Mouse (Mus musculus) forebrain, embryonic 14.5 days (tissue): ENCODE measurements around the gene Blmh. TPM values are rescaled to one million over a fixed set of nuclear protein-coding genes. Genes with fewer than 3 reads are reported as not detected.
A peak's percentile ranks its signal among the peaks of the same experiment; 100 is the strongest.

Source experiments
- ATAC-seq: fragments of 200-750 bp; cut with Nextera tagmentation; 2 replicates; pipeline ENCODE4 v1.8.0; 2017; ENCODE audit warnings: mild to moderate bottlenecking, moderate library complexity
- DNase-seq: peaks from one replicate; pipeline ENCODE4 v3.0.0-alpha.2; 2015; ENCODE audit warnings: low spot score
- H3K27ac ChIP-seq: fragments of 300-500 bp; sonication (generic); 2 replicates; pipeline ENCODE4 v1.5.1; 2014; ENCODE audit warnings: low read depth, mild to moderate bottlenecking, control low read depth, low read length, moderate library complexity
- H3K27me3 ChIP-seq: fragments of 300-500 bp; sonication (generic); replicated peaks from 2 replicates; pipeline ENCODE4 v1.6.1; 2014; ENCODE audit warnings: low read length, control low read depth, mixed read lengths; ENCODE audit not compliant: control insufficient read depth, insufficient read depth
- H3K36me3 ChIP-seq: fragments of 300-500 bp; sonication (generic); 2 replicates; pipeline ENCODE4 v1.6.1; 2014; ENCODE audit warnings: low read length, control low read depth; ENCODE audit not compliant: control insufficient read depth, insufficient read depth
- H3K4me1 ChIP-seq: fragments of 300-500 bp; sonication (generic); 2 replicates; pipeline ENCODE4 v1.6.1; 2014; ENCODE audit warnings: antibody characterized with exemption, low read length, control low read depth; ENCODE audit not compliant: control insufficient read depth, insufficient read depth
- H3K4me2 ChIP-seq: fragments of 300-500 bp; sonication (generic); 2 replicates; pipeline ENCODE4 v1.6.1; 2014; ENCODE audit warnings: mild to moderate bottlenecking, control low read depth, low read length
- H3K4me3 ChIP-seq: fragments of 300-500 bp; sonication (generic); 2 replicates; pipeline ENCODE4 v1.5.1; 2014; ENCODE audit warnings: low read depth, low read length, control low read depth
- H3K9ac ChIP-seq: fragments of 300-500 bp; sonication (generic); 2 replicates; pipeline ENCODE4 v1.6.1; 2014; ENCODE audit warnings: mild to moderate bottlenecking, low read length, control low read depth, moderate library complexity
- H3K9me3 ChIP-seq: fragments of 300-500 bp; sonication (generic); replicated peaks from 2 replicates; pipeline ENCODE4 v1.6.1; 2016; ENCODE audit warnings: low read length, control low read depth, mixed read lengths; ENCODE audit not compliant: control insufficient read depth
- WGBS: fragments of 180-500 bp; shearing (Covaris S2); extraction: QIAGEN DNeasy Blood & Tissue Kit; methylation state at CpG from one replicate; pipeline ENCODE4 v1.1.7; 2014; 5-methylcytosine and 5-hydroxymethylcytosine counted together
- polyA plus RNA-seq: library from polyadenylated mRNA; unstranded; fragments of >200 nt; fragmentation: Nextera tagmentation; extraction: Ambion mirVana; gene quantifications from 2 replicates; pipeline ENCODE4 v1.2.1, GENCODE M21; 2014

Blmh gene
- polyA plus RNA-seq, 1 experiment from 2014 or later = 119 TPM

- no peak for ATAC-seq
- WGBS = 93% methylated on average over 5 of the region's 5 CpGs
- no peak overlapping the region for H3K27ac ChIP-seq
- no peak overlapping the region for H3K4me3 ChIP-seq
- H3K4me1 ChIP-seq = no peaks in the 10 kb centered on the region
- no peak overlapping the region for H3K9ac ChIP-seq
- no peaks in the 10 kb centered on the region for H3K9me3 ChIP-seq
- DNase-seq = no peak
- H3K27me3 ChIP-seq = no peaks in the 10 kb centered on the region
- H3K4me2 ChIP-seq = no peak overlapping the region
- peaks cover 69% of the 10 kb centered on the region for H3K36me3 ChIP-seq
Measured at GRCm38 (mm10) chr11:76983641-76984040, 59.0 kb downstream of the Blmh start.

GRCm38 (mm10) chr11:76984173-76984572 is 59.6 kb downstream of the Blmh start:
- H3K4me3 ChIP-seq = no peak overlapping the region
- H3K9me3 ChIP-seq = no peaks in the 10 kb centered on the region
- no peak overlapping the region for H3K9ac ChIP-seq
- DNase-seq (no peak), ATAC-seq (no peak)
- H3K27ac ChIP-seq = no peak overlapping the region
- H3K4me1 ChIP-seq = no peaks in the 10 kb centered on the region
- no peaks in the 10 kb centered on the region for H3K27me3 ChIP-seq
- peaks cover 64% of the 10 kb centered on the region for H3K36me3 ChIP-seq
- H3K4me2 ChIP-seq = no peak overlapping the region

GRCm38 (mm10) chr11:76990839-76991238 is 66.2 kb downstream of the Blmh start:
- Histone ChIP-seq H3K27me3 (no peaks in the 10 kb centered on the region), H3K4me1 (no peaks in the 10 kb centered on the region), H3K36me3 (peaks cover 27% of the 10 kb centered on the region), H3K4me2 (no peak overlapping the region), H3K27ac (no peak overlapping the region), H3K9me3 (no peaks in the 10 kb centered on the region), H3K4me3 (no peak overlapping the region), H3K9ac (no peak overlapping the region)
- ATAC-seq (no peak), DNase-seq (no peak)
- WGBS = 80% methylated on average over 5 of the region's 5 CpGs

GRCm38 (mm10) chr11:76992886-76993285 is 68.3 kb downstream of the Blmh start:
- DNase-seq (no peak), ATAC-seq (no peak)
- Histone ChIP-seq H3K9me3 (no peaks in the 10 kb centered on the region), H3K4me3 (no peak overlapping the region), H3K27ac (no peak overlapping the region), H3K4me1 (0 out of 2 replicates have a peak, but pooled peaks cover 1% of the 10 kb centered on the region), H3K27me3 (peaks cover 7% of the 10 kb centered on the region), H3K36me3 (peaks cover 7% of the 10 kb centered on the region; the same call in 1 of the 2 replicates), H3K9ac (no peak overlapping the region), H3K4me2 (no peak overlapping the region)
- 46% methylated on average over 4 of the region's 4 CpGs for WGBS

- DNase-seq = peak; percentile 35
- Histone ChIP-seq H3K27me3 (peaks cover 39% of the 10 kb centered on the region), H3K9ac (peak overlapping the region; percentile 13; the same call in 1 of the 2 replicates), H3K4me3 (no peak overlapping the region), H3K36me3 (no peaks in the 10 kb centered on the region), H3K4me1 (peaks cover 8% of the 10 kb centered on the region; the same call in 1 of the 2 replicates), H3K4me2 (no peak overlapping the region), H3K9me3 (no peaks in the 10 kb centered on the region), H3K27ac (no peak overlapping the region)
- 60% methylated on average over 20 of the region's 20 CpGs for WGBS
- ATAC-seq = no peak
Measured at GRCm38 (mm10) chr11:76995966-76996672, 71.5 kb downstream of the Blmh start.

- Histone ChIP-seq H3K4me1 (peaks cover 8% of the 10 kb centered on the region; the same call in 1 of the 2 replicates), H3K9me3 (no peaks in the 10 kb centered on the region), H3K9ac (peak overlapping the region; percentile 44; the same call in 1 of the 2 replicates), H3K27me3 (peaks cover 48% of the 10 kb centered on the region), H3K4me2 (peak overlapping the region; percentile 73), H3K36me3 (no peaks in the 10 kb centered on the region), H3K4me3 (peak overlapping the region; percentile 40), H3K27ac (no peak overlapping the region)
- DNase-seq (peak; percentile 74), ATAC-seq (peak; percentile 60)
- WGBS = 1% methylated on average over 21 of the region's 21 CpGs
Measured at GRCm38 (mm10) chr11:76997305-76997704, 72.7 kb downstream of the Blmh start.

- H3K27me3 ChIP-seq = peaks cover 48% of the 10 kb centered on the region
- no peaks in the 10 kb centered on the region for H3K36me3 ChIP-seq
- H3K4me3 ChIP-seq = peak within 1 kb of the TSS; percentile 40
- H3K9ac ChIP-seq = peak within 1 kb of the TSS; percentile 44
- H3K4me2 ChIP-seq = peak within 1 kb of the TSS; percentile 73
- DNase-seq (peak; percentile 28), ATAC-seq (no peak)
- H3K9me3 ChIP-seq = no peaks in the 10 kb centered on the region
- under 1% methylated on average over 43 of the region's 52 CpGs for WGBS
- H3K4me1 ChIP-seq = peaks cover 8% of the 10 kb centered on the region; the same call in 1 of the 2 replicates
- H3K27ac ChIP-seq = no peak within 1 kb of the TSS
Measured at GRCm38 (mm10) chr11:76997916-76998704, 73.5 kb downstream of the Blmh start, which contains the start of gene Slc6a4. Gene Slc6a4 (plus strand): TSS chr11:76998603.

- Histone ChIP-seq H3K4me1 (peaks cover 8% of the 10 kb centered on the region; the same call in 1 of the 2 replicates), H3K27ac (no peak overlapping the region), H3K9ac (peak overlapping the region; percentile 44; the same call in 1 of the 2 replicates), H3K4me3 (peak overlapping the region; percentile 40), H3K4me2 (peak overlapping the region; percentile 73), H3K36me3 (no peaks in the 10 kb centered on the region), H3K27me3 (peaks cover 48% of the 10 kb centered on the region), H3K9me3 (no peaks in the 10 kb centered on the region)
- no peak for ATAC-seq
- 10% methylated on average over 24 of the region's 24 CpGs for WGBS
- DNase-seq = peak; percentile 15
Measured at GRCm38 (mm10) chr11:76998705-76999226, 74.2 kb downstream of the Blmh start.
